Mouse (Mus musculus): ENCODE measurements at regions not wholly inside any gene's neighbourhood (a gene's known extent, or its start where the extent isn't known, plus 50 kb on each side); places are given as distances from the start of the nearest gene placed in this dataset.

GRCm38 (mm10) chr8:87228777-87229176 lies 243.6 kb downstream of the Cbln1 start:
- ATAC-seq (replicated peaks in 1 of 2; ENCODE audit: insufficient read depth in 1 of 2, low FRiP score in 2 of 2, low TSS enrichment in 1 of 2, low read depth in 1 of 2, poor library complexity in 2 of 2, severe bottlenecking in 2 of 2): no peak

- no peak for ATAC-seq (replicated peaks in 1 of 2; ENCODE audit: insufficient read depth in 1 of 2, low FRiP score in 2 of 2, low TSS enrichment in 1 of 2, low read depth in 1 of 2, poor library complexity in 2 of 2, severe bottlenecking in 2 of 2)
These were observed 246.6 kb downstream of the Cbln1 start for GRCm38 (mm10) chr8:87225504-87226425.

GRCm38 (mm10) chr8:87220581-87220980 lies 251.8 kb downstream of the Cbln1 start:
- no peak for ATAC-seq (replicated peaks in 1 of 2; ENCODE audit: insufficient read depth in 1 of 2, low FRiP score in 2 of 2, low TSS enrichment in 1 of 2, low read depth in 1 of 2, poor library complexity in 2 of 2, severe bottlenecking in 2 of 2)

GRCm38 (mm10) chr8:87218956-87219482 lies 253.4 kb downstream of the Cbln1 start:
- no peak for ATAC-seq (replicated peaks in 1 of 2; ENCODE audit: insufficient read depth in 1 of 2, low FRiP score in 2 of 2, low TSS enrichment in 1 of 2, low read depth in 1 of 2, poor library complexity in 2 of 2, severe bottlenecking in 2 of 2)

GRCm38 (mm10) chr8:87214962-87215361 lies 257.4 kb downstream of the Cbln1 start:
- no peak for ATAC-seq (replicated peaks in 1 of 2; ENCODE audit: insufficient read depth in 1 of 2, low FRiP score in 2 of 2, low TSS enrichment in 1 of 2, low read depth in 1 of 2, poor library complexity in 2 of 2, severe bottlenecking in 2 of 2)

- ATAC-seq (replicated peaks in 1 of 2; ENCODE audit: insufficient read depth in 1 of 2, low FRiP score in 2 of 2, low TSS enrichment in 1 of 2, low read depth in 1 of 2, poor library complexity in 2 of 2, severe bottlenecking in 2 of 2): no peak
These were observed 261.9 kb downstream of the Cbln1 start for GRCm38 (mm10) chr8:87210546-87210945.

GRCm38 (mm10) chr8:87209295-87209694 lies 263.1 kb downstream of the Cbln1 start:
- ATAC-seq (replicated peaks in 1 of 2; ENCODE audit: insufficient read depth in 1 of 2, low FRiP score in 2 of 2, low TSS enrichment in 1 of 2, low read depth in 1 of 2, poor library complexity in 2 of 2, severe bottlenecking in 2 of 2): no peak

- no peak for ATAC-seq (replicated peaks in 1 of 2; ENCODE audit: insufficient read depth in 1 of 2, low FRiP score in 2 of 2, low TSS enrichment in 1 of 2, low read depth in 1 of 2, poor library complexity in 2 of 2, severe bottlenecking in 2 of 2)
These were observed 264.4 kb downstream of the Cbln1 start for GRCm38 (mm10) chr8:87208036-87208435.

GRCm38 (mm10) chr8:87202639-87203160 lies 269.7 kb downstream of the Cbln1 start:
- ATAC-seq (replicated peaks in 1 of 2; ENCODE audit: insufficient read depth in 1 of 2, low FRiP score in 2 of 2, low TSS enrichment in 1 of 2, low read depth in 1 of 2, poor library complexity in 2 of 2, severe bottlenecking in 2 of 2): no peak

GRCm38 (mm10) chr8:87199461-87200131 lies 272.8 kb downstream of the Cbln1 start:
- no peak for ATAC-seq (replicated peaks in 1 of 2; ENCODE audit: insufficient read depth in 1 of 2, low FRiP score in 2 of 2, low TSS enrichment in 1 of 2, low read depth in 1 of 2, poor library complexity in 2 of 2, severe bottlenecking in 2 of 2)

GRCm38 (mm10) chr8:87197867-87198536 lies 274.4 kb downstream of the Cbln1 start:
- no peak for ATAC-seq (replicated peaks in 1 of 2; ENCODE audit: insufficient read depth in 1 of 2, low FRiP score in 2 of 2, low TSS enrichment in 1 of 2, low read depth in 1 of 2, poor library complexity in 2 of 2, severe bottlenecking in 2 of 2)

GRCm38 (mm10) chr8:87197000-87197399 lies 275.4 kb downstream of the Cbln1 start:
- ATAC-seq (replicated peaks in 1 of 2; ENCODE audit: insufficient read depth in 1 of 2, low FRiP score in 2 of 2, low TSS enrichment in 1 of 2, low read depth in 1 of 2, poor library complexity in 2 of 2, severe bottlenecking in 2 of 2): no peak

GRCm38 (mm10) chr8:87196050-87196449 lies 276.4 kb downstream of the Cbln1 start:
- ATAC-seq (replicated peaks in 1 of 2; ENCODE audit: insufficient read depth in 1 of 2, low FRiP score in 2 of 2, low TSS enrichment in 1 of 2, low read depth in 1 of 2, poor library complexity in 2 of 2, severe bottlenecking in 2 of 2): no peak

GRCm38 (mm10) chr8:87189791-87190385 lies 282.5 kb downstream of the Cbln1 start:
- no peak for ATAC-seq (replicated peaks in 1 of 2; ENCODE audit: insufficient read depth in 1 of 2, low FRiP score in 2 of 2, low TSS enrichment in 1 of 2, low read depth in 1 of 2, poor library complexity in 2 of 2, severe bottlenecking in 2 of 2)

GRCm38 (mm10) chr8:87182888-87183287 lies 289.5 kb downstream of the Cbln1 start:
- no peak for ATAC-seq (replicated peaks in 1 of 2; ENCODE audit: insufficient read depth in 1 of 2, low FRiP score in 2 of 2, low TSS enrichment in 1 of 2, low read depth in 1 of 2, poor library complexity in 2 of 2, severe bottlenecking in 2 of 2)

GRCm38 (mm10) chr8:87178561-87178960 lies 293.5 kb upstream of the N4bp1 start:
- ATAC-seq (replicated peaks in 1 of 2; ENCODE audit: insufficient read depth in 1 of 2, low FRiP score in 2 of 2, low TSS enrichment in 1 of 2, low read depth in 1 of 2, poor library complexity in 2 of 2, severe bottlenecking in 2 of 2): no peak

GRCm38 (mm10) chr8:87177620-87178019 lies 292.6 kb upstream of the N4bp1 start:
- no peak for ATAC-seq (replicated peaks in 1 of 2; ENCODE audit: insufficient read depth in 1 of 2, low FRiP score in 2 of 2, low TSS enrichment in 1 of 2, low read depth in 1 of 2, poor library complexity in 2 of 2, severe bottlenecking in 2 of 2)

Data from hematopoietic stem cell, adult 5-6 weeks (primary cell).